Mouse (Mus musculus) CH12.LX (cell line): Measurements from ENCODE around the gene Tedc1. TPM values are rescaled to one million over a fixed set of nuclear protein-coding genes. Genes with fewer than 3 reads are reported as not detected.

Source experiments
- DNase-seq: peaks from one replicate; pipeline ENCODE4 v3.0.0-alpha.2; 2013; ENCODE audit errors: extremely low read depth
- H3K27ac ChIP-seq: 2 replicates; pipeline ENCODE4 v1.5.1; 2012; ENCODE audit warnings: low read depth, mild to moderate bottlenecking, control low read depth, moderate library complexity; ENCODE audit not compliant: insufficient read depth
- H3K27me3 ChIP-seq: replicated peaks from 2 replicates; pipeline ENCODE3; 2012; ENCODE audit warnings: inconsistent platforms
- H3K36me3 ChIP-seq, 2 experiments: replicated peaks in 1 of 2; 2 replicates each; pipeline versions ENCODE3 to v1.6.1; 2012; ENCODE audit warnings: inconsistent platforms in 1 of 2, low read length in 1 of 2, mild to moderate bottlenecking in 1 of 2, mixed read lengths in 1 of 2, moderate library complexity in 1 of 2; ENCODE audit not compliant: control insufficient read depth in 1 of 2, insufficient read depth in 1 of 2
- H3K4me1 ChIP-seq, 2 experiments: 2 replicates each; pipeline ENCODE4 v1.6.1; 2012; ENCODE audit warnings: inconsistent platforms in 1 of 2, moderate library complexity in 1 of 2; ENCODE audit not compliant: insufficient read depth in 2 of 2, control insufficient read depth in 1 of 2
- H3K4me2 ChIP-seq: 2 replicates; pipeline ENCODE4 v1.6.1; 2012; ENCODE audit warnings: low read depth, mild to moderate bottlenecking, control low read depth; ENCODE audit not compliant: poor library complexity, insufficient read depth, severe bottlenecking
- H3K4me3 ChIP-seq, 3 experiments: fragments of 150-350 bp in 1 of 3; sonication (generic) in 1 of 3; replicated peaks in 1 of 3; 2 replicates each; pipeline versions ENCODE3 to v1.5.1; 2011 to 2012; ENCODE audit warnings: low read depth in 2 of 3, low read length in 2 of 3, mild to moderate bottlenecking in 2 of 3, moderate library complexity in 2 of 3, control low read depth in 1 of 3, improper control_type of control experiment in 1 of 3, inconsistent platforms in 1 of 3, mixed read lengths in 1 of 3; ENCODE audit not compliant: poor library complexity in 1 of 3
- H3K79me2 ChIP-seq: replicated peaks from 2 replicates; pipeline ENCODE4 v1.6.1; 2012; ENCODE audit warnings: mild to moderate bottlenecking, moderate library complexity; ENCODE audit not compliant: control insufficient read depth, poor library complexity, insufficient read depth, severe bottlenecking; ENCODE audit errors: extremely low read depth
- H3K9ac ChIP-seq: 2 replicates; pipeline ENCODE4 v1.6.1; 2012; ENCODE audit warnings: low read depth, mild to moderate bottlenecking, control low read depth, moderate library complexity; ENCODE audit not compliant: insufficient read depth
- H3K9me3 ChIP-seq: replicated peaks from 2 replicates; pipeline ENCODE3; 2012; ENCODE audit warnings: low read length, inconsistent platforms, mixed read lengths
- CTCF ChIP-seq, 2 experiments: IDR thresholded peaks in 1 of 2; conservative IDR thresholded peaks in 1 of 2; 2 replicates each; pipeline ENCODE4 v1.5.1; 2011 to 2012; ENCODE audit warnings: low read depth in 2 of 2, low read length in 2 of 2, improper control_type of control experiment in 1 of 2, inconsistent platforms in 1 of 2, mild to moderate bottlenecking in 1 of 2, moderate library complexity in 1 of 2
- EP300 ChIP-seq: IDR thresholded peaks from 2 replicates; pipeline ENCODE4 v1.6.1; 2011; ENCODE audit warnings: low read length, improper control_type of control experiment
- IRF4 ChIP-seq: IDR thresholded peaks from 2 replicates; pipeline ENCODE4 v1.6.1; 2014; ENCODE audit warnings: low read depth, mild to moderate bottlenecking, inconsistent platforms, low read length, improper control_type of control experiment
- KAT2A ChIP-seq: IDR thresholded peaks from 2 replicates; pipeline ENCODE4 v1.6.1; 2012; ENCODE audit warnings: low read length, improper control_type of control experiment, inconsistent platforms; ENCODE audit not compliant: insufficient replicate concordance
- NRF1 ChIP-seq: IDR thresholded peaks from 2 replicates; pipeline ENCODE4 v1.6.1; 2014; ENCODE audit warnings: low read depth, mild to moderate bottlenecking, inconsistent platforms, low read length, improper control_type of control experiment, moderate library complexity
- SMC3 ChIP-seq: IDR thresholded peaks from 2 replicates; pipeline ENCODE4 v1.6.1; 2011; ENCODE audit warnings: low read depth, low read length, improper control_type of control experiment
- TBP ChIP-seq: conservative IDR thresholded peaks from 2 replicates; pipeline ENCODE4 v1.6.1; 2011; ENCODE audit warnings: low read depth, low read length, improper control_type of control experiment
- TCF12 ChIP-seq: IDR thresholded peaks from 2 replicates; pipeline ENCODE4 v1.6.1; 2014; ENCODE audit warnings: low read depth, mild to moderate bottlenecking, inconsistent platforms, low read length, improper control_type of control experiment
- ZKSCAN1 ChIP-seq: IDR thresholded peaks from 2 replicates; pipeline ENCODE4 v1.6.1; 2012; ENCODE audit warnings: low read depth, inconsistent platforms, low read length, improper control_type of control experiment, borderline replicate concordance
- ZMIZ1 ChIP-seq: IDR thresholded peaks from 2 replicates; pipeline ENCODE4 v1.6.1; 2012; ENCODE audit warnings: low read depth, mild to moderate bottlenecking, inconsistent platforms, low read length, improper control_type of control experiment
- dilution Hi-C: fragments of 300-500 bp; cut with MboI; formaldehyde crosslinking; loops from 2 replicates; pipeline ENCODE4 v1.14.3; 2020; ENCODE audit warnings: low sequenced_read_pairs; ENCODE audit not compliant: extremely low pct_unique_long_range_greater_than_20kb, extremely low pct_ligation_motif_present
- in situ Hi-C: fragments of 300-500 bp; cut with MboI; formaldehyde crosslinking; loops from 3 replicates; pipeline ENCODE4 v1.14.3; 2019; ENCODE audit warnings: low sequenced_read_pairs, low pct_ligation_motif_present, low pct_unique_long_range_greater_than_20kb, mixed read lengths
- polyA plus RNA-seq: library from polyadenylated mRNA; unstranded; fragments of >175 nt; gene quantifications from 2 replicates; pipeline ENCODE4 v1.2.1, GENCODE M21; 2012; ENCODE audit warnings: low read depth; ENCODE audit not compliant: insufficient read length
- total RNA-seq, 2 experiments: library from RNA; depleted of rRNA; stranded (reverse); fragments of 300-350 nt in 1 of 2; fragments of >200 nt in 1 of 2; gene quantifications; 2 replicates each; pipeline ENCODE4 v1.2.3; 2012 to 2014

The Tedc1 gene
- total and polyA plus RNA-seq, 3 experiments, result 6.4 to 14.0 (median 9.0) TPM

DNA sequence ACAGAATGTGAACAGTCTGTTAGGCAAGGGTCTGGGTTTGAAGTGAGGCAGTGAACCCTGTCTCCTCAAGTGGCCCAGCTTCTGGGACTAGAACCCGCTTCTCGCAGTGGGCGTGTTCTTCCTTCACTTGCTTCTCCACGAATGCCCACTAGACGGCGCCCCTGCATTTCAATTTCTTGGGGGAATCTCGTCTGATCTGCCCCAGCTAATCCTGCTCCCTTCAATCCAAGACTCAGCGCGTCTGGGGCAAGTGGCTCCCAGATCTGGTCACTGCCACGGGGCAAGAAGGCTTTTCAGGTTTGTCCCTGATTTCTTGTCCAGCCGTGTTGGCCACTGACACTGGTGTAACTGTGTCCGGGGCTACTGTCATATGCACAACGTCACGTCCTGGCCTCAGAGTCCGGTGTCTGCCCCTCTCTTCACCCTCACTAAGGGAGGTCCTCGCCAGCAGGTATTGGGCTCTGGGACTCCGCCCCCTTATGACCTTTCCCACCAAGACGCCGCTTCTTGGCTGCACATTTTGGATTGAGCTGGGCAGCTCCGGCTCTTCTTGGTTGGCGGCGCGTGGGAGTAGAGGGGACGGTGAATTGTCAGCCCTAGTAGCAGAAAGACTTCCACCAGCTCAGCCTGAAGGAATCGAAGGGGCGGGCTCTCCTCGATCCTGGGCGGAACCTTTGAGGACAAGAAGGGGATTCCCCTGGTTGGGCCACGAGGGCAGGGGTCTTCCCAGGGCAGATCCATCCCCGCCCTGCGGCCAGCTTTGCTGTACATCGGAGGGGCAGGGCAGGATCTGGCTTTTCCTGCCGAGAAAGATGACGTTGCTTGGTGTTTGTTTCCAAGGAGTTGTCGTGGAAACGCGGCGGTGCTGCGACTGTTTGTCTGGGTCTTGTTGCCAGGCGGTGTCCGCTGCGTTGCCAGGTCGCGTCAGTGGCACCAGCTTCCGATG is 9.8 kb upstream of the Tedc1 start, which contains the start of gene Crip1 (continued):
- TF ChIP-seq TCF12 (no peak), NRF1 (0 out of 2 replicates have a peak, but pooled peaks have one; percentile 23), IRF4 (peak; percentile 23; the same call in 1 of the 2 replicates), ZKSCAN1 (no peak), TBP (no peak)

- Histone ChIP-seq H3K27me3 (peaks cover 47% of the 10 kb centered on the region), H3K27ac (no peak overlapping the region), H3K4me1 (peaks cover 10 to 19% of the 10 kb centered on the region in 2 experiments), H3K79me2 (no peaks in the 10 kb centered on the region), H3K4me3 (no peak overlapping the region), H3K9ac (no peak overlapping the region), H3K9me3 (no peaks in the 10 kb centered on the region), H3K4me2 (no peak overlapping the region), H3K36me3 (peaks cover 0 to 6% of the 10 kb centered on the region in 2 experiments)
- in situ Hi-C loops (no loop called here), dilution Hi-C loops (no loop called here)
- DNase-seq, result no peak
- TF ChIP-seq CTCF (conservative IDR thresholded peaks at IDR 0.05 in 1 of 2, IDR thresholded peaks at IDR 0.05 in 1 of 2; ENCODE audit: low read depth in 2 of 2, low read length in 2 of 2), result no peak
- TF ChIP-seq KAT2A, result no peak
- TF ChIP-seq EP300, result no peak
Measured at GRCm38 (mm10) chr12:113147481-113147880, 8.7 kb upstream of the Tedc1 start.

DNA sequence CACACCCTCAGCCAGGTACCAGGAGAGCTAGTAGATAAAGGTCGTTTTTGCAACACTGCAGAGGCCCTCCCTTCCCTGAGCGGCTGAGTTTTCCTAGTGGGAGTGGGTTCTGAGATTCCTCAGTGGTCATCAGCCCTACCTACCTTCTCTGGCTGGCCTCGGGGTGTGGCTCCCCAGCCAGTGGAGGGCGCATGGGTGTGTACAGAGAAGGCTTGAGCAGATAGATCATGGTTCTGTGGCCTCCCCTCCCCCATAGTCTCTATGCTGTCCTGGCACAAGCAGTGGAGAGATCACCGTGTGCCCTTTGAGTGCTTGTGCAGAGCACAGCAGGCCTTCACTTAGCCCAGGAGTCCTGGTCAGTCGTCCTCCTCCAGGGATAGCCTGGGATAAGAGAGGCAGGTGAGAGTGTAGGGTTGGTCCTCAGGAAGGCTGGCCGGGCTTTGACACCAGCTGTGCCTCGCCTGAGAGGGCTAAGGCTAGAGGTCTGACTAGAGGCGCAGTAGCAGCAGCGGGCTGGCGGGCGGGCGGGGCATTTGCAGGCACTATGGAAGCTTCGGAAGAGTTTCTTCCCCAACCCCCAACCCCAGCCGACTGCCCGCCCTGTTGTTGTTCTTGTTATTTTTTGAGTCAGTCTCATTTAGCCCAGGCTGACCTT is 7.7 kb upstream of the Tedc1 start:
- Histone ChIP-seq H3K27ac (no peak overlapping the region), H3K4me3 (no peak overlapping the region), H3K4me1 (peaks cover 10 to 19% of the 10 kb centered on the region in 2 experiments), H3K4me2 (no peak overlapping the region), H3K36me3 (peaks cover 0 to 6% of the 10 kb centered on the region in 2 experiments), H3K27me3 (peaks cover 57% of the 10 kb centered on the region)
- in situ Hi-C loops, result no loop called here
- DNase-seq, result no peak
- dilution Hi-C loops, result no loop called here
- TF ChIP-seq SMC3 (peak; percentile 25; the same call in 1 of the 2 replicates), CTCF (conservative IDR thresholded peaks at IDR 0.05 in 1 of 2, IDR thresholded peaks at IDR 0.05 in 1 of 2; ENCODE audit: low read depth in 2 of 2, low read length in 2 of 2) (peak in 1 of 2 experiments; percentile 49; a peak in 2 of 4 replicates), ZMIZ1 (no peak)
- TF ChIP-seq, all 38 proteins: peak for 2
- no peaks in the 10 kb centered on the region for H3K9me3 ChIP-seq
- no peaks in the 10 kb centered on the region for H3K79me2 ChIP-seq
- H3K9ac ChIP-seq, result no peak overlapping the region
